Mouse (Mus musculus): ENCODE results near the gene Psg19. TPM values are rescaled to one million over a fixed set of nuclear protein-coding genes. Genes with fewer than 3 reads are reported as not detected.
"Not testable (repeated sequence)": the region's sequence is repeated elsewhere in the genome, so short reads cannot be mapped to it uniquely, and the experiment has no call there.

Psg19 gene
- polyA plus RNA-seq, 1 experiment from 2014 or later, result not detected

DNA sequence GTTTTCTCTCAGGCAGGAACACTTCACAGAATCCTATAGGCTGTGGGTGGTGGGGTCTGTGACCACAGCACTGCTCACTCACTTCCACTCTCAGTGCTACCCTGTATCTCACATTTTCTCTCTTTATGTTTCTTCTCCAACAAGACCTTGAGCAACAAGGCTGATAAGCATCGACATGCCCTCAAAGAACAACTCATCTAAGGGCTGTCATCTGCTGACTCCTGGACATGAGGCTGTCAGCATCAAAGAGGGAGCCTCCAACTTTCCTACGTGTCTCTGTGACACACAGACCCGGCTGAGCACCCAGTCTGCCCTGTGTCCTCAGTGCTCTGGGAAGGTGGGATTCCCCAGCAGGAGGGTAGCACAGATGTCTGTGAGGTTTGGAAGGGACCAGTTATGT, 23.2 kb upstream of the Psg19 start, which contains the start of gene Psg17:
Gene Psg17, minus strand, starts transcription at position 101 of the 400 bp plus-strand sequence.
- no peak within 1 kb of the TSS for H3K4me2 ChIP-seq (ENCODE audit: low read depth, low read length)
- H3K4me1 ChIP-seq (ENCODE audit: control insufficient read depth, insufficient read depth, low read length), result no peaks in the 10 kb centered on the region
- H3K4me3 ChIP-seq (ENCODE audit: low read depth, low read length), result no peak within 1 kb of the TSS
- H3K36me3 ChIP-seq (ENCODE audit: control insufficient read depth, insufficient read depth, low read length), result no peaks in the 10 kb centered on the region
- no peaks in the 10 kb centered on the region for H3K9me3 ChIP-seq (ENCODE audit: control insufficient read depth, low read length)
- 85% methylated on average over 3 of the region's 3 CpGs for WGBS
- no peak within 1 kb of the TSS for H3K27ac ChIP-seq (ENCODE audit: low read depth, low read length)
- no peak for ATAC-seq (ENCODE audit: low read depth)
- no peak within 1 kb of the TSS for H3K9ac ChIP-seq (replicated peaks; ENCODE audit: low read depth, low read length)
- no peaks in the 10 kb centered on the region for H3K27me3 ChIP-seq (ENCODE audit: control insufficient read depth, insufficient read depth, low read length)

DNA sequence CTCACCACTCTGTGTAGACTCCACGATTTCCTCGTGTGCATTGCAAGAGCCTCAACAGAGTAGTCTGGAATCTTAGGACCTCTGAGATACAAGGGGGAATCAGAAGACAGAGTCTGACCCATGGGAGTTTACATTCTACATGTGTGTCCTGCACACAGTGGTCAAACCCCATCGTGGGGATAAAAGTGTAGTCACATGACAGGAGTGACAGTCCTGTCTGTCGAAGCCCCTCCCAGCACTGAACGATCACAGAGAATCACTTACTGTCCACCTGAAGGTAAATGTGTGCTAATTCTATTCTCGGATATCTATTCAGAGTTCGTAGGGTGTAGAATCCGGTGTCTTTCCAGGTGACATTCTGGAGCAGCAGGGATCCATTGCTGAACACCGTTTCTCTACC, 20.0 kb upstream of the Psg19 start:
- no peaks in the 10 kb centered on the region for H3K27me3 ChIP-seq (ENCODE audit: control insufficient read depth, insufficient read depth, low read length)

DNA sequence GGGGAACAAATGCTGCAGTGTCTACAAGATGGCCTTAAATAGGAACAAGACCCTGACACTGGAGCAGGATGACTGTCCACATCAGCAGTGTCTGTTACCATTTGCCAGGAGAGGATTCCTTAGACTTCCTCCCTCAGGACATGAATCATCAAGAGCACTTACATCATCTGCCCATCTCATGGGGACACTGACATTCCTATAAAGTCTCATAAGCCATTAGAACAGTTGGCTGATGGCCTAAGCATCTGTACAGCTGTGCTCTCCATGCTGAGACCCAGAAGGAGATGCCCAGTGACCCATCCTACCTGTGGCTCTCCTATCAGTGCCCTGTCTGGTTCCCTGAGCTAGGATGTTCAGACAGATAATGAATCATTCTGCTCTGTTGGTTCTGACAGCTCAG, 5.2 kb upstream of the Psg19 start:
- no peak overlapping the region for H3K4me2 ChIP-seq (ENCODE audit: low read depth, low read length)
- no peaks in the 10 kb centered on the region for H3K4me1 ChIP-seq (ENCODE audit: control insufficient read depth, insufficient read depth, low read length)
- no peak for ATAC-seq (ENCODE audit: low read depth)
- no peak overlapping the region for H3K9ac ChIP-seq (replicated peaks; ENCODE audit: low read depth, low read length)
- H3K36me3 ChIP-seq (ENCODE audit: control insufficient read depth, insufficient read depth, low read length), result no peaks in the 10 kb centered on the region
- no peaks in the 10 kb centered on the region for H3K27me3 ChIP-seq (ENCODE audit: control insufficient read depth, insufficient read depth, low read length)
- H3K9me3 ChIP-seq (ENCODE audit: control insufficient read depth, low read length), result no peaks in the 10 kb centered on the region
- H3K4me3 ChIP-seq (ENCODE audit: low read depth, low read length), result no peak overlapping the region
- H3K27ac ChIP-seq (ENCODE audit: low read depth, low read length), result no peak overlapping the region

More for the DNA sequence above, 20.0 kb upstream of the Psg19 start:
- H3K9ac ChIP-seq (replicated peaks; ENCODE audit: low read depth, low read length), result no peak overlapping the region
- WGBS, result 88% methylated on average over 9 of the region's 9 CpGs
- no peak overlapping the region for H3K27ac ChIP-seq (ENCODE audit: low read depth, low read length)
- H3K9me3 ChIP-seq (ENCODE audit: control insufficient read depth, low read length), result no peaks in the 10 kb centered on the region
- H3K4me3 ChIP-seq (ENCODE audit: low read depth, low read length), result no peak overlapping the region
- ATAC-seq (ENCODE audit: low read depth), result no peak
- H3K4me1 ChIP-seq (ENCODE audit: control insufficient read depth, insufficient read depth, low read length), result no peaks in the 10 kb centered on the region
- no peaks in the 10 kb centered on the region for H3K36me3 ChIP-seq (ENCODE audit: control insufficient read depth, insufficient read depth, low read length)
- H3K4me2 ChIP-seq (ENCODE audit: low read depth, low read length), result no peak overlapping the region

DNA sequence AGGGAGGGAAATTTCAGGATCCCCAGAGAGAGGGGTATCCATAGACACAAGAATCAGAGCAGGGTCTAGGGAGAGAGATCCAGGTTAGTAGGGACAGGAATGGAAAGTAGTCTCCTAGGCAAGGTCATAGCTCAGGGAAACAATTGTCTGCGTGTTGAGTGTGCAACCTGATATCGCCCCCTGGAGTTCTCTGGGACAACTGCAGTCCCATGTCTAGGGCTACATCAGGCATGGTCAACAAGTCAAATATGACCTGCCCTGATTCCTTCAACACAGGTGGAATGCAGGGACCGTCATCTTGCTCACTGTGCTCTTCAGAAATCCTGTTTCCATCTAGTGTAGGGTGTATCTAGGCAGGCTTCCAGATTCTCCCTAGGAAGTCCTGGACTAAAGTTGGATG, 809 bp upstream of the Psg19 start:
- H3K36me3 ChIP-seq (ENCODE audit: control insufficient read depth, insufficient read depth, low read length), result no peaks in the 10 kb centered on the region
- no peaks in the 10 kb centered on the region for H3K4me1 ChIP-seq (ENCODE audit: control insufficient read depth, insufficient read depth, low read length)
- no peak overlapping the region for H3K4me2 ChIP-seq (ENCODE audit: low read depth, low read length)
- no peak overlapping the region for H3K9ac ChIP-seq (replicated peaks; ENCODE audit: low read depth, low read length)
- H3K27me3 ChIP-seq (ENCODE audit: control insufficient read depth, insufficient read depth, low read length), result no peaks in the 10 kb centered on the region
- H3K4me3 ChIP-seq (ENCODE audit: low read depth, low read length), result no peak overlapping the region
- no peak overlapping the region for H3K27ac ChIP-seq (ENCODE audit: low read depth, low read length)
- WGBS, result 42% methylated on average over 3 of the region's 3 CpGs
- no peak for ATAC-seq (ENCODE audit: low read depth)
- no peaks in the 10 kb centered on the region for H3K9me3 ChIP-seq (ENCODE audit: control insufficient read depth, low read length)

DNA sequence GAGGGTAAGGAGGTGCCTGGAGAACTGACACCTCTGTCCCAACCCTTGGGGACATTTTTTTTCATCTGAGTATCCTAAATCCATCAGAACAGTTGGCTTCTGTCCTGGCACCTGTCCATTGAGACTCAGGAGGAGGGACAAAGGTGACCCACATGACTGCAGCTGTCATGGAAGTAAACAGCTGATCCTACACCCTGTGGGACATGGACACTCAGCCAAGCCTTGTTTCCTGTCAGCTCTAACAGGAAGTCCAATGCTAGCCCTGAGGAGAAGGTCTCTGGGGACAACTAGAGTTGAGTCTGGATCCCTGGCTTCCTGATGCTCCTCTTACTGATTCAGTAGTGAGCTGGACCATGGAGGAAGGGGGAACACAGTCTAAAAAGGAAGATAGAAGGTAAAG, 7.6 kb downstream of the Psg19 start:
- H3K9me3 ChIP-seq (ENCODE audit: control insufficient read depth, low read length); ATAC-seq (ENCODE audit: low read depth); H3K4me2 ChIP-seq (ENCODE audit: low read depth, low read length); H3K4me1 ChIP-seq (ENCODE audit: control insufficient read depth, insufficient read depth, low read length); H3K27ac ChIP-seq (ENCODE audit: low read depth, low read length); H3K27me3 ChIP-seq (ENCODE audit: control insufficient read depth, insufficient read depth, low read length); H3K36me3 ChIP-seq (ENCODE audit: control insufficient read depth, insufficient read depth, low read length); H3K9ac ChIP-seq (replicated peaks; ENCODE audit: low read depth, low read length); H3K4me3 ChIP-seq (ENCODE audit: low read depth, low read length): not testable (repeated sequence)

DNA sequence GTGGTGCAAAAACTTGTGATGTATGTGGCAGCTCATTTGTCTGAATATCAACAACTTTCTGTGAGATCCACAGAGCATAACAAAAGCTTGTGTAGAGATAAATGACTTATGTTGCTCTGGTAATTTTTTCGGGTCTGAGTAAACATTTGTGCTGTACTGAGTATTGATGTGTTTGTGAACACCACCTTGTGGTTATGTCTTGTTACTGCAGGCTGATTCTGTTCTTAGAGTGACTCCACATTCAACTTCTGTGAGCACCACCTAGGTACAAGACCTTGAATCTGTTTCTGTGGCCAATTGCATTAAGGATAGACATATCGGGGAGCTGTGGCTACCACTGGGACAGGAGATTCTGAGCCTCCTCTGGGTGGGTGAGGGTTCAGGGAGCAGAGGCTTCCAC, 17.0 kb downstream of the Psg19 start:
- not testable (repeated sequence) for H3K36me3 ChIP-seq (ENCODE audit: control insufficient read depth, insufficient read depth, low read length); H3K9me3 ChIP-seq (ENCODE audit: control insufficient read depth, low read length); H3K4me2 ChIP-seq (ENCODE audit: low read depth, low read length); H3K4me1 ChIP-seq (ENCODE audit: control insufficient read depth, insufficient read depth, low read length); H3K4me3 ChIP-seq (ENCODE audit: low read depth, low read length); ATAC-seq (ENCODE audit: low read depth); H3K9ac ChIP-seq (replicated peaks; ENCODE audit: low read depth, low read length); H3K27me3 ChIP-seq (ENCODE audit: control insufficient read depth, insufficient read depth, low read length); H3K27ac ChIP-seq (ENCODE audit: low read depth, low read length)
- WGBS, result 43% methylated on average over 2 of the region's 2 CpGs

DNA sequence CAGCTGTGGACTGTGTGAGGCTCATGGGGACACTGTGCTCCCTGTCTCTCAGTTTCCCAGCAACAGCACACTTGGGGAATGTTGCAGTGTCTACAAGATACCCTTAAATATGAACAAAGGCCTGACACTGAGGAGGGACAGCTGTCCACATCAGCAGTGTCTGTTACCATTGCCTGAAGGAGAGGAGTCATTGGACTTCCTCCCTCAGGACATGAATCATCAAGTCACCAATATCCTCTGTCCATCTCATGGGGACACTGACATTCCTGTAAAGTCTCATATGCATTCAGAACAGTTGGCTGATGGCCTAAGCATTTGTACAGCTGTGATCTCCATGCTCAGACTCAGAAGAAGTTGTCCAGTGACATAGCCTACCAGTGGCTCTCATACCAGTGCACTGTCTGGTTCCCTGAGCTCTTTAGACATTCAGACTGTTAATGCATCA, 19.0 kb downstream of the Psg19 start:
- ATAC-seq (ENCODE audit: low read depth), result no peak
- Histone ChIP-seq H3K4me2 (ENCODE audit: low read depth, low read length) (no peak overlapping the region), H3K27me3 (ENCODE audit: control insufficient read depth, insufficient read depth, low read length) (no peaks in the 10 kb centered on the region), H3K9ac (replicated peaks; ENCODE audit: low read depth, low read length) (no peak overlapping the region), H3K9me3 (ENCODE audit: control insufficient read depth, low read length) (no peaks in the 10 kb centered on the region), H3K36me3 (ENCODE audit: control insufficient read depth, insufficient read depth, low read length) (no peaks in the 10 kb centered on the region), H3K4me1 (ENCODE audit: control insufficient read depth, insufficient read depth, low read length) (no peaks in the 10 kb centered on the region), H3K4me3 (ENCODE audit: low read depth, low read length) (no peak overlapping the region), H3K27ac (ENCODE audit: low read depth, low read length) (no peak overlapping the region)

DNA sequence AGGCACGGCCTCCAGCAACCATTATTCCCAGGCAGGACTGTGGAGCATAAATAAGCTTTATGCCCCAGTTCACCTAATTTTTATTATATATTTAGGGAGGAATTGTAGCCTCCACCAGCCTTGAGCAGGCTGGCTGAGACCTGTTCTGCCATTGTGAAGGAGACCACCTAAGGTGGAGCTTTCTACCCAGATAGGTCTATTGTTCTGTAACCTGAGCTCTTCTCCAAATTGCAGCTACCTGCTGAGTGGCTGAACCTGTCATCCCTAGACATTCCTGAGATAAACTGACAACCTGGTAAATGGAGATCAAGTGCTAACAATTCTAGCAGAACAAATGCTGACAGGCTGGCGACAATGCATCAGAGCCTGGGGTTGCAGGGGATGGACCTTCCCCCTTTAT, 35.4 kb downstream of the Psg19 start:
- not testable (repeated sequence) for H3K36me3 ChIP-seq (ENCODE audit: control insufficient read depth, insufficient read depth, low read length); H3K27me3 ChIP-seq (ENCODE audit: control insufficient read depth, insufficient read depth, low read length); ATAC-seq (ENCODE audit: low read depth); H3K9me3 ChIP-seq (ENCODE audit: control insufficient read depth, low read length); H3K4me2 ChIP-seq (ENCODE audit: low read depth, low read length); H3K27ac ChIP-seq (ENCODE audit: low read depth, low read length); H3K4me1 ChIP-seq (ENCODE audit: control insufficient read depth, insufficient read depth, low read length); H3K4me3 ChIP-seq (ENCODE audit: low read depth, low read length); H3K9ac ChIP-seq (replicated peaks; ENCODE audit: low read depth, low read length)
- WGBS, result no CpG with 5 or more reads among the region's 2 CpGs

DNA sequence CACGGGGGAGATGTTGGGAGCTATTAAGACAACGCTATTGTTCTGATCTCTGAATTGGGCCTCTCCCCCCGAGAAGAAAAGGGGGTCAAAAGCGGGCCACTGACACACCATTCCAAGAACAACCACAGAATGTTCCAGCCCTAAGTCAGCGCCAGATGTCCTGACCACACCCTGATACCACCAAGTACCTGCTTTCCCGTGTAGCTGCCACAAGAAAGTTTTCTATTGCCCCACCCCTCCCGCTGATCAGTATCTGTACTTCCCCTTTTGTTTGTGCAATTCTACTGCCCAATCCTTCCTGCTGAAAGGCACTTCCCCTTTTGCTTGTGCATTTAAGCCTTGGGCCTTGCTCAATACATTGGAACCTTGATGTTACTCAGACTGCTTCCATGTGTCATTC, 38.2 kb downstream of the Psg19 start:
- H3K27ac ChIP-seq (ENCODE audit: low read depth, low read length); ATAC-seq (ENCODE audit: low read depth); H3K27me3 ChIP-seq (ENCODE audit: control insufficient read depth, insufficient read depth, low read length); H3K4me2 ChIP-seq (ENCODE audit: low read depth, low read length); H3K36me3 ChIP-seq (ENCODE audit: control insufficient read depth, insufficient read depth, low read length); H3K4me1 ChIP-seq (ENCODE audit: control insufficient read depth, insufficient read depth, low read length); H3K9ac ChIP-seq (replicated peaks; ENCODE audit: low read depth, low read length); H3K9me3 ChIP-seq (ENCODE audit: control insufficient read depth, low read length); H3K4me3 ChIP-seq (ENCODE audit: low read depth, low read length): not testable (repeated sequence)
- WGBS, result 94% methylated on average over 7 of the region's 7 CpGs

DNA sequence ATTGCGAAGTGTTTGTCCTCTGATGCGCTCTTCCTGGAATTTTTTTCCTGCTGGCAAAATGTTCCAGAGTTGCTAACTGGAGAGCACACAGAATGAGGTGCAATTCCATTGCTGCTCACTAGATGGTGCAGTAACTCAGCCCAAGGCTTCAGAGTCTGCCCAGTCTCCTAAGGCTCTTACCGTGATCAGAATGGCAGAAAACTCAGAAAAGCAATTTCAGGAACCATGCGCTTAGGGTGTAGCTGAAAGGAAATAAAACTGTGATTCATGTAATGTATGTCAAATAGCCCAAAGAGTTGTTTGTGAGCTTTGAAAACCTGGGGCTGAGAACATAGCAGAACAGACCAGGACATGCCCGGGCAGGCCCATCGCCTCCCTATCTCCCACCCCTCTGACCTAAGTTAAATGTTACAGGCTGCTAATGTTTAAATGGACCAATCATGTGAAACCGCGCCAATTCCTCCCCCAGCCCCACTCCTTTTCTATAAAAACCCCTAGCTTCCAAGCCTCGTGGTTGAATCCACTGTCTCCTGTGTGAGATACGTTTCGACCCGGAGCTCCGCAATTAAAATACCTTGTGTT, 48.3 kb downstream of the Psg19 start:
- not testable (repeated sequence) for H3K27ac ChIP-seq (ENCODE audit: low read depth, low read length); H3K4me2 ChIP-seq (ENCODE audit: low read depth, low read length); H3K36me3 ChIP-seq (ENCODE audit: control insufficient read depth, insufficient read depth, low read length); H3K9me3 ChIP-seq (ENCODE audit: control insufficient read depth, low read length); H3K4me3 ChIP-seq (ENCODE audit: low read depth, low read length); H3K9ac ChIP-seq (replicated peaks; ENCODE audit: low read depth, low read length); H3K27me3 ChIP-seq (ENCODE audit: control insufficient read depth, insufficient read depth, low read length); H3K4me1 ChIP-seq (ENCODE audit: control insufficient read depth, insufficient read depth, low read length)
- peak; percentile 89 for ATAC-seq (ENCODE audit: low read depth)
- WGBS, result 57% methylated on average over 11 of the region's 13 CpGs

Data from neural tube, embryonic 14.5 days (tissue).